Mouse (Mus musculus): ENCODE data around the gene Ajm1. TPM values are rescaled to one million over a fixed set of nuclear protein-coding genes. Genes with fewer than 3 reads are reported as not detected.
"Not testable (repeated sequence)": the region's sequence is repeated elsewhere in the genome, so short reads cannot be mapped to it uniquely, and the experiment has no call there.

Ajm1 gene
- total RNA-seq, 2 experiments from 2014 or later: 106 to 120 TPM

DNA sequence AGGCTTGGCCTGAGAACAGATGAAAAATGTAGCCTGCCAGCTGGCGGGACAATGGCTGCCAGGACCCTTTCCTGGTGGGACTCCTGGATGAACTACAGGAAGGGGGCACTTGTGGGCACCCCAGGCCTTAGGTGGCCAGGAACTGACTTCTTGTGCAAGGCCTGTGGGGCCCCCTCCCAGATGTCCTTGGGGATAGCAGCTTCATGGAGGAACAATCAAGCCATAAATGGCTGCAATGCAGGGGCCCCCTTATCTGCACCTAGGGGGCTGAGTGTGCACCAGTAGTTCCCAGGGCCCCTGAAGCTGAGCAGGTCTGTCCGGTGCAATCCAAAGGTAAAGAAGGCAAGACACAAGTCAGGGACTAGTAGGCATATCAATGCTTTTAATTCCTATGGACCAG is 8.5 kb downstream of the Ajm1 start:
- Histone ChIP-seq H3K27ac (no peak overlapping the region), H3K4me3 (no peak overlapping the region)
- no peak for DNase-seq (ENCODE audit: low spot score in 2 of 2)
- TF ChIP-seq CTCF (conservative IDR thresholded peaks at IDR 0.05): no peak

DNA sequence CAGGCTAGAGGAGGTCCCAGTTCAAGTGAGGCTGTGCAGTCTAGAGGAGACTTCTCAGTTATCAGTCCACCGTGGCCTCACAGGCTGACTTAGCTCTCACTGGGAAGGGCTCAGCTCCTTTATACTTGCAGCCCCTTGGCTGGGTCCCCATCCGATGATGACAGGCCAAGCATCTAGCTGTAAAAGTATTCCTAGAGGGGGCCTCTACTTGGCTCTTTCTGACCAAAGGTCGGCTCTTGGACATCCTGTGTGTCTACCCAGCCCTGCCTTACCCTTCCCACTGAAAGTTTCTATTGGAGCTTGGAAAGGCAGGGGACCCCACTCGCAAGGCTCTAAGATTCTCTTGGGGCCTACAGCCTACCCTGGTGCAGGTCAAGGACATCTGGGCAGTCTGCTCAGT is 10.3 kb downstream of the Ajm1 start:
- Histone ChIP-seq H3K27ac (no peak overlapping the region), H3K4me3 (no peak overlapping the region)
- DNase-seq (ENCODE audit: low spot score in 2 of 2): no peak
- TF ChIP-seq CTCF (conservative IDR thresholded peaks at IDR 0.05): no peak

DNA sequence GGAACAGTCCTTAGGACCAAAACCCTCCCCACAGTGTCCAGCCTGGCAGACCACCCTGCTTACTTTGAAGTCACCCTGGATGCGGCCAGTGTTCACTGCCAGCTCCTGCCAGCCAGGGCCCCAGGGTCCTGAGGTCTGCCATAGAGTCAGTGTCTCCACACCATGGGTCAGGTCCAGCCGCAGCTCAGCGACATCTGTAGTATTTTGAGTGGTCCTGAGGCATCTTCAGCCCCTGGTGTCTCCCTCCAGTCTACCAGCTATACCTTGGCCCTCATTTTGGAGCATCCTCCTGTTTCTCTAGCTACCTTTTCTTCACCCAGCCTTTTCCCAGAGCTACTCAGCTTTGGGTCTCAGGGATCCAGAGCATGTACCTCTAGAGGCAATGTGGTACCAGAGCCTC is 12.2 kb downstream of the Ajm1 start:
- no peak for DNase-seq (ENCODE audit: low spot score in 2 of 2)
- H3K4me3 ChIP-seq: no peak overlapping the region
- no peak for TF ChIP-seq CTCF (conservative IDR thresholded peaks at IDR 0.05)
- no peak overlapping the region for H3K27ac ChIP-seq

DNA sequence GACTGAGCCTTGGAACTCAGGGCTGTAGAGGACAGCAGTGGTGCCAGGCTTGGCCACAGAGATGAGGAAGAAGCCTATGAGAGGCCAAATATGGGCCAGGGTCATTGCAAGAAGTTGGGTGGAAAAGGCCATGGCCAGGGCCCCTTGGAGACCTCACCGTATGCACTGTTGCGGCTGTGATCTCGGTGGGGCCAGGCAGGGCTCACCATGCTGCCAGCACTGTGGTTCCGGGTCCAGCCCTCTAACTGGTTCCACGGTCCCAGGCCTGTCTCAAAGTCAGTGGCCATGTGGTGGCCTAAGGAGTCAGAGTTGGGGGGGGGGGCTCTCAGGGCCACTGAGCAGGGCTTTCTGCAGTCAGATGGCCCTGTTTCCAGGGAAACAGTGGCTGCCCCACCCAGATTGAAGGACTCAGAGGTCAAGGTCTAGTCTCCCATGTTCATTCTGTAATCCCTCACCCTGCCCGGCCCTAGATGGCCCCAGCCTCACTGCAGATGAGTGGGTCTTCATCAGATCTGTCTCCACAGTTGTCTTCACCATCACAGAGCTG is 13.0 kb downstream of the Ajm1 start:
- Histone ChIP-seq H3K27ac (no peak overlapping the region), H3K4me3 (no peak overlapping the region)
- TF ChIP-seq CTCF (conservative IDR thresholded peaks at IDR 0.05): no peak
- no peak for DNase-seq (ENCODE audit: low spot score in 2 of 2)

DNA sequence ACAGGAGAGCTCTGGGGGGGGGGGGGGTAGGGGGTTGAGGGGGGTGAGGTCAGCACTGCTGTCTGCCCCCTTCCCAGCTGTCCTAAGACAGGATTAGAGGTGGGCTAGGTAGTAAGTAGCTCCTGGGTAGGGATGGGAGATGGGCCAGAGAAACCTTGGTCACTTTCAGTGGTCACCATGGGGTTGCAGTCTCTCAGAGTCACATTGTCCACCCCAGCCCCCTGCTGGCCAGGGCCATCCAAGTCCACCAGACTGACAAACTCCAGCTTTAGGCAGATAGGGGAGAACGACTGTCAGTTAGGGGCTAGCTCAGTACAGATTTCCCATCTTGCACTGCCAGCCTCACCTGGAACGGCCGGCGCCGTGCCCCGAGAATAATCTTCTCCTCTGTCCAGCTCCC is 15.0 kb downstream of the Ajm1 start:
- DNase-seq (ENCODE audit: low spot score in 2 of 2): no peak
- Histone ChIP-seq H3K27ac (no peak overlapping the region), H3K4me3 (no peak overlapping the region)
- TF ChIP-seq CTCF (conservative IDR thresholded peaks at IDR 0.05): peak; percentile 44

DNA sequence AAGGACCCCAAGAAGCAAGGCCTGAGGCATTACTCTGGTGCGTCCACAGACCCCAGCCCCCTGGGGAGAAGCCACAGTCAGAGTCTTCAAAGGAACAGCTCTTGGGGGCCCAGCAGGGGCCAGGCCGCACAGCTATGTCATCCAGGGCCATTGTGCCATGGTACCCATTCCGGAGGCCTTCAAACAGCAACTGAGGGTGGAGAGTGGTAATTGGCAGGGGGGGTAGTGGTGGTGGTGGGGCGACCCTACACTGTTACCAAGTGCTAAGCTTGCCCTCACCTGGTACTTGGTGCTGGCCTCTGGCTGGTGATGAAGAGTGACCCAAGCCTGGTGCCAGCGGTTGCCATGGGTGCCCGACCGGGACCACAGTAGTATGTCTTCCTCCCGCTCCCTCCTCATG is 15.8 kb downstream of the Ajm1 start:
- TF ChIP-seq CTCF (conservative IDR thresholded peaks at IDR 0.05): no peak
- DNase-seq (ENCODE audit: low spot score in 2 of 2): no peak
- H3K4me3 ChIP-seq: no peak overlapping the region
- no peak overlapping the region for H3K27ac ChIP-seq

DNA sequence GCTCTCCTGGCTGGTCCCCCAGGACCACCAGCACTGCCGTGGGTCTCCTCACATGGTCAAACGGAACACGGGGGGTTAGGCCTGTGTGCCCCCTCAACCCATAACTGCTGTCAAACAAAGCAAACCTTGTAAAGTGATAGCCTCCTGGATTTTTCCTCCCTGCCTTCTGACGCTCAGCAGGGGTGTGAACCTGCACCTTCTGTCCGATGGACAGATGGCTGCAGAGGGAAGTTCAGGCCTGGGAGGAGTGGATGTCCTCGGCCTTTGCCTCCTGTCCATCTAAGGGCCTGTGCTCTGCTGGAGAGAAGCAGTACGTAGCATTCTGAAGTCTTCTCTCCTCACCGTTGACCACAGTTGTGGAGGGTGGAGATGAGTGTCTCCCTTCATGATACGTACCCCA is 19.6 kb downstream of the Ajm1 start:
- Histone ChIP-seq H3K4me3 (no peak overlapping the region), H3K27ac (no peak overlapping the region)
- no peak for DNase-seq (ENCODE audit: low spot score in 2 of 2)
- no peak for TF ChIP-seq CTCF (conservative IDR thresholded peaks at IDR 0.05)

DNA sequence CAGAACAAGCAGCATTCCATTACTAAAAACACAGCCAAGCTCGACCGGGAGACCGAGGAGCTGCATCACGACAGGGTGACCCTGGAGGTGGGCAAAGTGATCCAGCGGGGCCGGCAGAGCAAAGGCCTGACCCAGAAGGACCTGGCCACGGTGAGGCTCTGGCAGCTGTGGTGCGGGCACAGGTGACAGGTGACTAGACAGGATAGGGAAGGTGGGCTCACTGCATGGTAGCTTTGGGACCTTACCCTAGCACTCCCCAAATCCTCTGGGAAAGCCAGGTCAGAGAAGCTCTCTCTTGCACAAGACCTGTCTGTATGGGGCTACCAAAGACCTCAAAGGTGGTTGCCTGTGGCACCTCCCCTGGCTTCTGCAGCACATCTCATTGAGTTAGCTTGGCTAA is 21.0 kb downstream of the Ajm1 start:
- Histone ChIP-seq H3K4me3 (no peak overlapping the region), H3K27ac (no peak overlapping the region)
- no peak for DNase-seq (ENCODE audit: low spot score in 2 of 2)
- TF ChIP-seq CTCF (conservative IDR thresholded peaks at IDR 0.05): no peak

DNA sequence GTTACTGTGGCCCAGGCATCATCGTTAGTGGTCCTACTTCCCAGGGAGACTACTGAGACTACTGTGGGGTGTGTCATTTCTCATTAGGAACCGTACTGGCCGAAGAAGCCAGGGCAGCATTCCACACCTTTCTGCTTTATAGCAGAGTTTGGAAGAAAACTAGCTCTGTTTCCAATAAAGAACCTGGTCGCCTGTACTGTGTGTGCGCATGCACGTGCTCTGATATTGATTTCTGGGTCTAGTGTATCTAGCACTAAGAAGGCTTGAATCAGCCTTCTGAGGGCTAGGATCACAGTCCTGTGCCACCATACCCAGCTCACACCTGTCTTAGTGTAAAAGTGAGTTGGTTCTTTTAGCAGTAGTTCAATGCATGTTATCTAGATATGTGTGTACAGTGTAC is 22.8 kb downstream of the Ajm1 start:
- H3K4me3 ChIP-seq: peak overlapping the region; percentile 83
- peak overlapping the region; percentile 96; the same call in 1 of the 2 replicates for H3K27ac ChIP-seq
- no peak for TF ChIP-seq CTCF (conservative IDR thresholded peaks at IDR 0.05)
- DNase-seq (ENCODE audit: low spot score in 2 of 2): no peak

DNA sequence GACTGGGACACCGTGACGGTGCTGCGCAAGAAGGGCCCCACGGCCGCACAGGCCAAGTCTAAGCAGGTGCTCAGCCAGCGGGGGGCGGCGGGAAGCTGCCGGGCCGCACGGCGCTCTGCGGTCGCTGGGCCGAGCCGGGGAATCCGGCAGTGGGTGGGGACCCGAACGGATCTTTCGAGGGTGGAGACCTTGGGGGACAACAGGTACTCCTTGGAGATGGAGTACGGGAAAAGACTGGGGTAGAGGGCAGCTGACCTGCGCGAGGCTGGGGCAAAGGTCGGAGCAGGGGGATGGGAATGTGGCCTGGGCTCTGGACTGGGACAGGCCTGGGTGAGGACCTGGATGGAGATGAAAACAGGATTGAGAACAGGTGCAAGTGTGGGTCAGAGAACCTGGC is 23.6 kb downstream of the Ajm1 start:
- Histone ChIP-seq H3K27ac (peak overlapping the region; percentile 96), H3K4me3 (peak overlapping the region; percentile 83)
- TF ChIP-seq CTCF (conservative IDR thresholded peaks at IDR 0.05): no peak
- no peak for DNase-seq (ENCODE audit: low spot score in 2 of 2)

DNA sequence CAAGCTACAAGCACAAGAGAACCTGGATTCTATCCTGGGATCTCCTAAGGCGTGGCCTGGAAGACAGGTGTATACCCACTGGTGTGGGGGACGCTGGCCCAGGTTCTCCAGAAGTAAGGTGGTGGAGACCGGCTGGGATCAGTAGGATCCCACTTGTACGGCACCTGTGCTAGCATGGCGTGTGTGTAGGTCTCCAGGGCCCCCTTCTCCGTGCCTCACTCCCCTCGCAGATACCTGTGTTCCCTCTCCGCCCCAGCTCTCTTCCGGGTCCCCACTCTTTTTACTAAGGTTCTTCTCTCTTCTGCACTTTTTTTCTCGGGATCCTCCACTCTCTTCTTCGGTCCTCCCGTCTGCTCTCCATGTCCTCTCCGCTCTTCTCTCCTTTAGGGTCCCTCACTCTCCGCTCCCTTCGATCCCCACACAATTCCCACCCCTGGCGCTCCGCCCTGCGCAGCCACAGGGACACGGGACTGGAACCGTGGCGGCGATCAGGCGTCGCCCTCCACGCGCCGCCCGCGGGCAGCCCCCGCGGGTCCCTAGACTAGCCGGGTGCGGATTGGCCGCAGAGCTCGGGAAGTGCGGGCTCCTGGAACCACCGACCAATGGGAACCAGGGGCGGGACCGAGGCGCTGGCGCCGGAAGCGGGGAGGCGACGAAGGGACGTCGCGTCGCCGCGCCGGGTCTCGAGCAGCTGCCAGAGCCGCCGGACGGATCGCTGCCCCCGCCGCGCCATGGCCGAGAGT is 24.2 kb downstream of the Ajm1 start, which contains the start of gene Edf1:
Gene Edf1, plus strand, starts transcription at position 627 of the 743 bp plus-strand sequence.
- peak within 1 kb of the TSS; percentile 96 for H3K27ac ChIP-seq
- TF ChIP-seq CTCF (conservative IDR thresholded peaks at IDR 0.05): 0 out of 2 replicates have a peak, but pooled peaks have one; percentile 2
- H3K4me3 ChIP-seq: peak within 1 kb of the TSS; percentile 83
- peak; percentile 93 to 96 for DNase-seq (ENCODE audit: low spot score in 2 of 2)

DNA sequence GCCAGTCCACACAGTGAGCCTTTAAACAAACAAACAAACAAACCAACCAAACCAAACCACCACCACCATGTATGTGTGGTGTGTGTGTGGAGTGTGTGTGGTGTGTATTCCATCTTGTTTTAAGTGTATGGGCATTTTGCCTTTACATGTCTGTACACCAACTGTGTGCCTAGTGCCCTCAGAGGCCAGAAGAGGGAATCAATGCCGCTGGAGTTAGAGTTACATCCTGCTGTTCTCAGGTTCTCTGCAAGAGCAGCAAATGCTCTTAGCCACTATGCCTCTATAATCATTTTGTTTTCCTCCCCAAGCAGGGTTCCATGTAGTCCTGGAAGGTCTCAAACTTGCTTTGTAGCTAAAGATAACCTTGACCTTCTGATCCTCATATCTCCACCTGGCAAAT is 25.3 kb downstream of the Ajm1 start:
- H3K27ac ChIP-seq: no peak overlapping the region
- no peak for TF ChIP-seq CTCF (conservative IDR thresholded peaks at IDR 0.05)
- no peak for DNase-seq (ENCODE audit: low spot score in 2 of 2)

DNA sequence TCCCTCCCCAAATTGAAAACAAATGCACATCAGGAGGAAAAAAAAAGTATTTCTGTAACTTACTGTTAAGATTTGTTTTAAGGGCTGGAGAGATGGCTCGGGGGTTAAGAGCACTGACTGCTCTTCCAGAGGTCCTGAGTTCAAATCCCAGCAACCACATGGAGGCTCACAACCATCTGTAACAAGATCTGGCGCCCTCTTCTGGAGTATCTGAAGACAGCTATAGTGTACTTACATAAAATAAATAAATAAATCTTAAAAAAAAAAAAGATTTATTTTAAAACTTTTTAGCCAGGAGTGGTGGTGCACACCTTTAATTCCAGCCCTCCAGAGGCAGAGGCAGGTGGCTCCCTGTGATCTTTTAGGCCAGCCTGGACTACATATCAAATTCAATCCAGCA is 26.1 kb downstream of the Ajm1 start:
- not testable (repeated sequence) for DNase-seq (ENCODE audit: low spot score in 2 of 2); H3K27ac ChIP-seq; H3K4me3 ChIP-seq
- peak; percentile 68 for TF ChIP-seq CTCF (conservative IDR thresholded peaks at IDR 0.05)

More for the DNA sequence above, 25.3 kb downstream of the Ajm1 start:
- H3K4me3 ChIP-seq: no peak overlapping the region

DNA sequence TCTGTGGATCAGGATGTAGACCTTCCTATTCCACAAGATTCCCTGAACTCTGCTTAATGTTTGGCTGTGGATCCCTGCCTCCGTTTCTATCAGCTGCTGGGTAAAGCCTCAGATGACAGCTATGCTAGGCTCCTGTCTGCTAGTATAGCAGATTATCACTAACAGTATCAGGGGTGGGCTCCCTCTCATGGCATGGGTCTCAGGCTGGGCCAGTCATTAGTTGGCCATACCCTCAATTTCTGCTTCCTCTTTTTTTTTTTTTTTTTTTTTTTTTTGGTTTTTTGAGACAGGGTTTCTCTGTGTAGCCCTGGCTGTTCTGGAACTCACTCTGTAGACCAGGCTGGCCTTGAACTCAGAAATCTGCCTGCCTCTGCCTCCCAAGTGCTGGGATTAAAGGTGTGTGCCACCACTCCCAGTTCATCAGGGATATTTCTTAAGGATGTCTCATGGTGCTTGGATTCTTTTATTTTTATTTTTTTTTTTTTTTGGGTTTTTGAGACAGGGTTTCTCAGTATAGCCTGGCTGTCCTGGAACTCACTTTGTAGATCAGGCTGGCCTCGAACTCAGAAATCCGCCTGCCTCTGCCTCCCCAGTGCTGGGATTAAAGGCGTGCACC is 28.3 kb downstream of the Ajm1 start:
- not testable (repeated sequence) for DNase-seq (ENCODE audit: low spot score in 2 of 2); H3K4me3 ChIP-seq; H3K27ac ChIP-seq
